Mouse (Mus musculus) olfactory bulb, adult 2 months (tissue): ENCODE measurements around the gene Mapk10.

Experiments used
- CTCF ChIP-seq: fragments of 200-500 bp; IDR thresholded peaks from 2 replicates; pipeline ENCODE4 v1.5.1; 2012; ENCODE audit warnings: low read depth, mild to moderate bottlenecking, low read length, moderate library complexity; ENCODE audit not compliant: insufficient read depth
- POLR2A ChIP-seq: fragments of 200-500 bp; IDR thresholded peaks from 2 replicates; pipeline ENCODE4 v1.6.1; 2012; ENCODE audit warnings: mild to moderate bottlenecking, low read depth, low read length, moderate library complexity; ENCODE audit not compliant: insufficient read depth

DNA sequence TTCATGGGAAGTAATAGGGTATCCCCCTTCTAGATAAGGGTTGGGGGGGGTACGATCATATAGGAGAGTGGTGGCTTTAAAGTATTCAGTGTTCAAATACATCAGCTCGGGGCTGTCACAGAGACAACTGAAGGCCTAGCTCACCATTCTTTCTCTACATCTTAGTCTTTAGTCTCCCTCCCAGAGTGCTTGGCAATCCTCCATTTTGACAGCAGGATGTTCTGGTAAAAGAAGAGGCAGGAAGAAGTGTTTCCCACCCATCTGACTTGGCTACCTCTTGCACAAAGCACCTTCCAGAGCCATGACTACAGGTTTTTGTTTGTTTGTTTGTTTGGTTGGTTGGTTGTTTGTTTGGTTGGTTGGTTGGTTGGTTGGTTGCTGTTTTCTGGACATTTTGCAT is 125.3 kb downstream of the Mapk10 start:
- TF ChIP-seq CTCF (no peak), POLR2A (no peak)
